Mouse (Mus musculus) forebrain, postnatal 0 days (tissue): ENCODE measurements around the gene Fbxo44. TPM values are rescaled to one million over a fixed set of nuclear protein-coding genes. Genes with fewer than 3 reads are reported as not detected.

Experiments
- ATAC-seq: fragments of 200-750 bp; cut with Nextera tagmentation; 2 replicates; pipeline ENCODE4 v1.8.0; 2017; ENCODE audit warnings: mild to moderate bottlenecking, moderate library complexity
- DNase-seq: peaks from one replicate; pipeline ENCODE4 v3.0.0-alpha.2; 2015
- H3K27ac ChIP-seq: fragments of 300-500 bp; sonication (generic); 2 replicates; pipeline ENCODE4 v1.5.1; 2014; ENCODE audit warnings: low read depth, mild to moderate bottlenecking, antibody characterized with exemption, low read length, moderate library complexity, mixed read lengths
- H3K27me3 ChIP-seq: fragments of 300-500 bp; sonication (generic); 2 replicates; pipeline ENCODE4 v1.6.1; 2014; ENCODE audit warnings: mild to moderate bottlenecking, low read length, mixed read lengths; ENCODE audit not compliant: insufficient read depth
- H3K36me3 ChIP-seq: fragments of 300-500 bp; sonication (generic); 2 replicates; pipeline ENCODE4 v1.6.1; 2014; ENCODE audit warnings: mild to moderate bottlenecking, moderate library complexity; ENCODE audit not compliant: insufficient read depth
- H3K4me1 ChIP-seq: fragments of 300-500 bp; sonication (generic); 2 replicates; pipeline ENCODE4 v1.6.1; 2014; ENCODE audit warnings: antibody characterized with exemption; ENCODE audit not compliant: insufficient read depth
- H3K4me2 ChIP-seq: fragments of 300-500 bp; sonication (generic); 2 replicates; pipeline ENCODE4 v1.6.1; 2014; ENCODE audit warnings: low read depth, mild to moderate bottlenecking, moderate library complexity
- H3K4me3 ChIP-seq: fragments of 300-500 bp; sonication (generic); 2 replicates; pipeline ENCODE4 v1.5.1; 2014; ENCODE audit warnings: low read depth, low read length, mixed read lengths
- H3K9ac ChIP-seq: fragments of 300-500 bp; sonication (generic); 2 replicates; pipeline ENCODE4 v1.6.1; 2014; ENCODE audit warnings: mild to moderate bottlenecking
- H3K9me3 ChIP-seq: fragments of 300-500 bp; sonication (generic); 2 replicates; pipeline ENCODE4 v1.6.1; 2016; ENCODE audit warnings: low read length
- CTCF ChIP-seq: sonication (generic); IDR thresholded peaks from 2 replicates; pipeline ENCODE4 v1.5.1; 2016; ENCODE audit warnings: antibody characterized with exemption, control low read depth, low read depth
- WGBS: fragments of 180-500 bp; shearing (Covaris S2); extraction: QIAGEN DNeasy Blood & Tissue Kit; methylation state at CpG from one replicate; pipeline ENCODE4 v1.1.7; 2014; 5-methylcytosine and 5-hydroxymethylcytosine counted together
- polyA plus RNA-seq: library from polyadenylated mRNA; unstranded; fragments of >200 nt; fragmentation: Nextera tagmentation; extraction: Ambion mirVana; gene quantifications from 2 replicates; pipeline ENCODE4 v1.2.1, GENCODE M21; 2015
- total RNA-seq: library from RNA; depleted of rRNA; stranded (reverse); fragments of >200 nt; gene quantifications from 2 replicates; pipeline ENCODE4 v1.2.3, GENCODE M21; 2014

The Fbxo44 gene
- total and polyA plus RNA-seq, 2 experiments from 2014 or later, result 81.4 to 132 TPM

DNA sequence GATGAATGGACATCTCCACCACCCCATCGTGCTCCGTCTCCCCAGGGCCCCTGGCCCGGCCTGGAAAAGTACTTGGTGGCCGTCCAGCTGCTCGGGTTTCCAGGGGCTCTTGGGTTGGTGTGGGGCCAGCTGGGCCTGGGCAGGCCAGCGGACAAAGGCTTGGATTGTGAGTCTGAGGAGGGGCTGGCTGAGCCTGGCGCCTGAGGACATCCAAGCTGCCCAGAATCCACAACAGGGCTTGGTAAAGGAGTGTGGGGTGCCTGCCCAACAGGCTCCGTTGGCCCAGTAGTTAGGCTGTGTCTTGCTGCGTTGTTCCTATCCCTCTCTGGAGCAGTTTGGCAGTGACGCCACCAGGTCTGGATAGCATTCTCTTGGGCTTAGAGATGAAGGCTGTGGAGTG, 6.1 kb upstream of the Fbxo44 start:
- peak overlapping the region; percentile 36 for H3K4me2 ChIP-seq
- peak; percentile 84 for ATAC-seq
- H3K9me3 ChIP-seq, result no peaks in the 10 kb centered on the region
- peak; percentile 80 for DNase-seq
- no peak overlapping the region for H3K9ac ChIP-seq
- H3K4me3 ChIP-seq, result no peak overlapping the region
- H3K4me1 ChIP-seq, result 0 out of 2 replicates have a peak, but pooled peaks cover 4% of the 10 kb centered on the region
- H3K27me3 ChIP-seq, result peaks cover 43% of the 10 kb centered on the region
- 5% methylated on average over 10 of the region's 10 CpGs for WGBS
- H3K27ac ChIP-seq, result peak overlapping the region; percentile 40; the same call in 1 of the 2 replicates
- no peak for TF ChIP-seq CTCF
- no peaks in the 10 kb centered on the region for H3K36me3 ChIP-seq

DNA sequence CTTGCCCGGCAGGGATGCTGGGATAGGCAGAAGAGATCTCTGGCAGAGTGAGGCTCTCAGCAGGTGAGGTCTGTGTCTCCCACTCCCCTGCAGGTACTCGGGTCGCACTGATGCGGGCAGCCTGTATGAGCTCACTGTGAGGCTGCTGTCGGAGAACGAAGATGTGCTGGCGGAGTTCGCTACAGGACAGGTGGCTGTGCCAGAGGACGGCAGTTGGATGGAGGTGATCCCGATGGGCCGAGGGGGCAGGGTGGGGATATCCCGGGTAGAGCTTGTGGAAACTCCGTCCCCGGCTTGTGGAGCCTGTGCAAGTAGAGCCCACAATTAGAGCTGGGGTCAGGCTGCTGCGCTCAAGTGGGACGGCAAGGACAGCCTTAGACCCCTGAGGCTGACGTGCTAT, 5.3 kb upstream of the Fbxo44 start:
- H3K4me2 ChIP-seq, result no peak overlapping the region
- H3K27me3 ChIP-seq, result peaks cover 43% of the 10 kb centered on the region
- no peak for DNase-seq
- H3K4me3 ChIP-seq, result no peak overlapping the region
- no peaks in the 10 kb centered on the region for H3K9me3 ChIP-seq
- 7% methylated on average over 17 of the region's 17 CpGs for WGBS
- no peaks in the 10 kb centered on the region for H3K36me3 ChIP-seq
- no peak overlapping the region for H3K27ac ChIP-seq
- H3K9ac ChIP-seq, result no peak overlapping the region
- TF ChIP-seq CTCF, result no peak
- 0 out of 2 replicates have a peak, but pooled peaks cover 4% of the 10 kb centered on the region for H3K4me1 ChIP-seq
- no peak for ATAC-seq

DNA sequence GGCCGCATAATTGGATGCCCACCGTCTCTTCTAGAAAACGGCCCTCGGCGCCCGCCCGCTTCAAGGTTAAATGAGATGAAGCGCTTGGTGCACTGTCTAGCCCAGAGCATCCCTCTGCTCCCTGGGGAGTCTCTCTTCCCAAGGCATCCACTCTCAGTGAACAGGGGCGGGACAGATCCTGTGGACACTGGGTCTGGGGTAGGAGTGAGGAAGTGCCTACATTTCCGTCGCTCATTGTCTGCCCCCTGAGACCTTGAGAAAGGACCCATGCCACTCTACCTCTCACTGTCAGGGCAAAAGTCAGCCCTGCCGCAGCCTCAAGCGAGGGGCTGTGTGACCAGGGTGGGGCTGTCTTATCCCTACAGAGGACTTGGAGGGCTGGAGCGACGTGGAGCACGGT, 4.2 kb upstream of the Fbxo44 start:
- H3K9ac ChIP-seq, result peak overlapping the region; percentile 18; the same call in 1 of the 2 replicates
- DNase-seq, result no peak
- H3K4me2 ChIP-seq, result peak overlapping the region; percentile 56
- 2% methylated on average over 16 of the region's 16 CpGs for whole genome bisulfite sequencing
- H3K36me3 ChIP-seq, result no peaks in the 10 kb centered on the region
- no peaks in the 10 kb centered on the region for H3K9me3 ChIP-seq
- H3K4me3 ChIP-seq, result peak overlapping the region; percentile 29
- H3K4me1 ChIP-seq, result 0 out of 2 replicates have a peak, but pooled peaks cover 4% of the 10 kb centered on the region
- no peak for ATAC-seq
- H3K27me3 ChIP-seq, result peaks cover 35% of the 10 kb centered on the region
- no peak for TF ChIP-seq CTCF
- H3K27ac ChIP-seq, result no peak overlapping the region

DNA sequence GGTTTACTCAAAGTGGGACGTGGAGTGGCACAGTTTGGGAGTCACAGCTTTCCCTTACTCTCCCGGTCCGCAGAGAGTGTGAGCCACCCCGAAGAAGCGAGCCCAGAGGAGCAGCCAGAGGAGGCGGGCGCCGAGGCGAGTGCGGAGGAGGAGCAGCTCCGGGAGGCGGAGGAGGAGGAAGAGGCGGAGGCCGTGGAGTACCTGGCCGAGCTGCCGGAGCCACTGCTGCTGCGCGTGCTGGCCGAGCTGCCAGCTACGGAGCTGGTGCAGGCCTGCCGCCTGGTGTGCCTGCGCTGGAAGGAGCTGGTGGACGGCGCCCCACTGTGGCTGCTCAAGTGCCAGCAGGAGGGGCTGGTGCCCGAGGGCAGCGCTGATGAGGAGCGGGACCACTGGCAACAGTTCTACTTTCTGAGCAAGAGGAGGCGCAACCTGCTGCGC, 3.7 kb upstream of the Fbxo44 start:
- Histone ChIP-seq H3K27ac (no peak overlapping the region), H3K27me3 (peaks cover 35% of the 10 kb centered on the region), H3K9ac (peak overlapping the region; percentile 18; the same call in 1 of the 2 replicates), H3K4me2 (peak overlapping the region; percentile 56), H3K36me3 (no peaks in the 10 kb centered on the region), H3K9me3 (no peaks in the 10 kb centered on the region), H3K4me1 (0 out of 2 replicates have a peak, but pooled peaks cover 4% of the 10 kb centered on the region), H3K4me3 (peak overlapping the region; percentile 29)
- TF ChIP-seq CTCF, result peak; percentile 85
- WGBS, result under 1% methylated on average over 27 of the region's 29 CpGs
- peak; percentile 23; the same call in 1 of the 2 replicates for ATAC-seq
- peak; percentile 81 for DNase-seq

DNA sequence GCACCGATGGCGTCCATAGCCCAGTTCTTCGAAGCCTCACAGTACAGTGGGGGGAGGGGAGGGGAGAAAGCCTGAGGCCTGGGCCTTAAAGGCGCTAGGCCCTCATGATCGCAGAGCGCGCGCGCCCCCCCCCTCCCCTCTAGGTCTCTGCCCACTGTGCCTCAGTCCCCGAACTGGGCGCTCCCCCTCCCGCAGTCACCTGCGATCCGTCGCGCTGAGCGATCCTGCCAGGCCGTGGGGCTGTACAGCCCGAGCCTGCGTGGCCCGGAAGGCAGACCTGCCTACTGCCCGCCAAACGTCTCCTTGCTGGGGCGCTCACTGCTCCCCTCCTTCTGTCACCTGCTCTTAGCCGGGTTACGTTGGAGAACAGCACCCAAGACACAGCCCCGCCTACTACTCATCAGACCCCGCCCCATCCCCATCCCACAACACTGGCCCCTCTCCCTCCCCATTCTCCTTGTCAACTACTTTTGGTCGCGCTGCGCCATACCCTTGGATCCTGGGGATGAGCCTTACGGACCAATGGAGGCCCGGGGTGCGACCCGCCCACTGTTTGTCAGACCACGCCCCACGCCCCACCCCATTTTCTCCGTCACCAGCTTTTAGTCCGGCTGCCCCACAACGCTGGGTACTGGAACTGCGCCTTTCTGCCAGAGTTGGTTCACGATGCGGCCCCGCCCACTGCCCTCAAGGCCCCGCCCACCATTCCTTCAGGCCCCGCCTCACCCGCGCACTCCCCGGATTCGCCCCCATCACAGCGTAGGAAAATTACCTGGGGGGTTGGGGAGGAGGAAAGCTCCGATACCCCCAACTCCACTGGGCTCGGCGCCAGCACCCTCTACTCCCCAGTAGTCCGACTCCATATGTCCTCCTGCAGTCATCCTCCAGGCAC, 492 bp downstream of the Fbxo44 start:
- Histone ChIP-seq H3K9me3 (no peaks in the 10 kb centered on the region), H3K4me2 (peak overlapping the region; percentile 97), H3K27me3 (peaks cover 17% of the 10 kb centered on the region), H3K4me3 (peak overlapping the region; percentile 71), H3K9ac (peak overlapping the region; percentile 83), H3K4me1 (peaks cover 17% of the 10 kb centered on the region), H3K27ac (peak overlapping the region; percentile 78), H3K36me3 (peaks cover 24% of the 10 kb centered on the region)
- DNase-seq, result peak; percentile 94
- WGBS, result 4% methylated on average over 49 of the region's 55 CpGs
- TF ChIP-seq CTCF, result peak; percentile 45
- ATAC-seq, result peak; percentile 90

DNA sequence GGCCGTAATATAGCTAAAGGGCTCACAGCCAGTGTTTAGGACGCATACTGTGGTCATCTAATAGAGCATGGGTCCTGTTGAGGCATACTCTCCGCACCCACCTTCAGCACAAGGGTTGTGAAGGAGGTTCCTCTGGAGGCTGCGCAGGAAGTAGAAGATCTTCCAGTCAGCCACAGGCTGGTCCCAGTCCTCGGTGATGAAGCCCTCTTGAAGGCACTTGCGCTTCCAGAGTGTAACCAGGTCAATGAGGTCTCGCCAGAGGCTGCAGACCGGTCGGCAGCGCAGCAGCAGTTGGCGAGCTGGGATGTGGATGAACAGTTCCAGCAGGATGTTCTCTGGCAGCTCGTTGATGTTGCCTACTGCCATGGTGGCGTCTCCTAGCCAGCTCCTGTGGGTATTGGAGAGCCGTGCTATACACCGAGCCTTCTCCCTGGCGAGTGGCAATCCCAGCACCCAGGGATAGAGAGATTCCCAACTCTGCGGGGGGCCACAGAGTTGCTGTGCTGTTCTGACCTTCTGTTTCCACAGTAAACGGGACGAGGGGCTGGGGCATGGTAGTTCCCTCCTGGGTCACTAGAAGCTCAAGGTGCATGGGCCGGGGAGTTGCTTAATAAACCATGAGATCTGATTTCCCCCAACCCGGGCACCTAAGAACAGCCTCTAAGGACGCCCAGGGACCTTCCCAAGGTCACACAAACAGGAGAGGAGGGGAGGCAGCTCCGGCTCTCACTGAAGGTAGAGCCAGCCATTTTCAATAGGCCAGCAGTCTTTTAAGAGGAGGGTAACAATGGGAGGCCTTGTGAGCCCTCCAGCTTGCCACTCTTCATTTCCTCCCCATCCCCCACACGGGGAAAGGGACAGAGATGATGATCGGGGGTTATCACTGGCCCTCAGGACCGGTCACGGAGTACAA, 1.6 kb downstream of the Fbxo44 start:
- WGBS, result 20% methylated on average over 27 of the region's 27 CpGs
- H3K9ac ChIP-seq, result peak overlapping the region; percentile 83
- peaks cover 13% of the 10 kb centered on the region for H3K4me1 ChIP-seq
- ATAC-seq (peak; percentile 15; the same call in 1 of the 2 replicates), DNase-seq (peak; percentile 66)
- TF ChIP-seq CTCF, result no peak
- peak overlapping the region; percentile 78 for H3K27ac ChIP-seq
- H3K4me2 ChIP-seq, result peak overlapping the region; percentile 97
- peaks cover 6% of the 10 kb centered on the region; the same call in 1 of the 2 replicates for H3K27me3 ChIP-seq
- peak overlapping the region; percentile 71 for H3K4me3 ChIP-seq
- H3K36me3 ChIP-seq, result peaks cover 35% of the 10 kb centered on the region
- H3K9me3 ChIP-seq, result no peaks in the 10 kb centered on the region
